Mouse (Mus musculus) lung, adult 2 months (tissue): Measurements from ENCODE around the gene Rec8.

ENCODE experiments used
- CTCF ChIP-seq: fragments of 200-500 bp; IDR thresholded peaks from 2 replicates; pipeline ENCODE4 v1.5.1; 2011; ENCODE audit warnings: mild to moderate bottlenecking, low read length, control low read depth; ENCODE audit not compliant: insufficient read depth
- POLR2A ChIP-seq: fragments of 200-500 bp; IDR thresholded peaks from 2 replicates; pipeline ENCODE4 v1.6.1; 2011; ENCODE audit warnings: low read depth, mild to moderate bottlenecking, control low read depth, low read length, borderline replicate concordance; ENCODE audit errors: extremely low read depth

GRCm38 (mm10) chr14:55584303-55584701, 33.5 kb upstream of the Rec8 start:
- TF ChIP-seq POLR2A (no peak), CTCF (no peak)
